Mouse (Mus musculus) limb, embryonic 11.5 days (tissue): ENCODE measurements around the gene Tmem251. TPM values are rescaled to one million over a fixed set of nuclear protein-coding genes. Genes with fewer than 3 reads are reported as not detected.

Source experiments
- ATAC-seq: fragments of 200-750 bp; cut with Nextera tagmentation; 2 replicates; pipeline ENCODE4 v1.8.0; 2017; ENCODE audit warnings: low read depth; ENCODE audit not compliant: insufficient number of reproducible peaks, low FRiP score, low TSS enrichment
- DNase-seq: peaks from one replicate; pipeline ENCODE4 v3.0.0-alpha.2; 2015; ENCODE audit warnings: low spot score
- H3K27ac ChIP-seq: fragments of 300-500 bp; sonication (generic); replicated peaks from 2 replicates; pipeline ENCODE4 v1.5.1; 2014; ENCODE audit warnings: low read depth, mild to moderate bottlenecking, low read length
- H3K27me3 ChIP-seq: fragments of 300-500 bp; sonication (generic); 2 replicates; pipeline ENCODE4 v1.6.1; 2014; ENCODE audit warnings: mild to moderate bottlenecking, low read length, mixed read lengths; ENCODE audit not compliant: control insufficient read depth, insufficient read depth
- H3K36me3 ChIP-seq: fragments of 300-500 bp; sonication (generic); 2 replicates; pipeline ENCODE4 v1.6.1; 2014; ENCODE audit warnings: mild to moderate bottlenecking, low read length, moderate library complexity, mixed read lengths; ENCODE audit not compliant: control insufficient read depth, insufficient read depth
- H3K4me1 ChIP-seq: fragments of 300-500 bp; sonication (generic); 2 replicates; pipeline ENCODE4 v1.6.1; 2014; ENCODE audit warnings: low read length, mixed read lengths; ENCODE audit not compliant: control insufficient read depth, insufficient read depth
- H3K4me2 ChIP-seq: fragments of 300-500 bp; sonication (generic); 2 replicates; pipeline ENCODE4 v1.6.1; 2014; ENCODE audit warnings: low read depth, mild to moderate bottlenecking, moderate library complexity; ENCODE audit not compliant: severe bottlenecking
- H3K4me3 ChIP-seq: fragments of 300-500 bp; sonication (generic); 2 replicates; pipeline ENCODE4 v1.5.1; 2014; ENCODE audit warnings: low read depth, low read length
- H3K9ac ChIP-seq: fragments of 300-500 bp; sonication (generic); 2 replicates; pipeline ENCODE4 v1.6.1; 2014; ENCODE audit warnings: mild to moderate bottlenecking, low read length
- H3K9me3 ChIP-seq: fragments of 300-500 bp; sonication (generic); 2 replicates; pipeline ENCODE4 v1.6.1; 2016; ENCODE audit warnings: low read length; ENCODE audit not compliant: control insufficient read depth
- WGBS: fragments of 180-500 bp; shearing (Covaris S2); extraction: QIAGEN DNeasy Blood & Tissue Kit; methylation state at CpG from one replicate; pipeline ENCODE4 v1.1.7; 2014; 5-methylcytosine and 5-hydroxymethylcytosine counted together
- polyA plus RNA-seq: library from polyadenylated mRNA; unstranded; fragments of >200 nt; fragmentation: Nextera tagmentation; extraction: Ambion mirVana; gene quantifications from 2 replicates; pipeline ENCODE4 v1.2.1, GENCODE M21; 2014

Tmem251 gene
- polyA plus RNA-seq, 1 experiment from 2014 or later: 9.7 TPM

GRCm38 (mm10) chr12:102714654-102715395 lies 28.7 kb upstream of the Tmem251 start:
- Histone ChIP-seq H3K4me2 (no peak overlapping the region), H3K27ac (no peak overlapping the region), H3K9me3 (no peaks in the 10 kb centered on the region), H3K27me3 (no peaks in the 10 kb centered on the region), H3K9ac (no peak overlapping the region), H3K36me3 (no peaks in the 10 kb centered on the region), H3K4me3 (no peak overlapping the region), H3K4me1 (0 out of 2 replicates have a peak, but pooled peaks cover 3% of the 10 kb centered on the region)
- DNase-seq (no peak), ATAC-seq (no peak)
- 89% methylated on average over 10 of the region's 10 CpGs for WGBS

GRCm38 (mm10) chr12:102719552-102720315 lies 23.8 kb upstream of the Tmem251 start:
- Histone ChIP-seq H3K27me3 (no peaks in the 10 kb centered on the region), H3K4me1 (no peaks in the 10 kb centered on the region), H3K9me3 (no peaks in the 10 kb centered on the region), H3K9ac (no peak overlapping the region), H3K36me3 (no peaks in the 10 kb centered on the region), H3K4me2 (0 out of 2 replicates have a peak overlapping the region, but pooled peaks have one; percentile 22), H3K27ac (no peak overlapping the region), H3K4me3 (no peak overlapping the region)
- ATAC-seq: peak; percentile 45; the same call in 1 of the 2 replicates
- peak; percentile 78 for DNase-seq
- 35% methylated on average over 13 of the region's 13 CpGs for WGBS

GRCm38 (mm10) chr12:102722451-102722850 lies 21.1 kb upstream of the Tmem251 start:
- 60% methylated on average over 11 of the region's 11 CpGs for WGBS
- DNase-seq: no peak
- no peak for ATAC-seq
- no peak overlapping the region for H3K27ac ChIP-seq
- no peaks in the 10 kb centered on the region for H3K27me3 ChIP-seq
- no peaks in the 10 kb centered on the region for H3K9me3 ChIP-seq
- no peaks in the 10 kb centered on the region for H3K4me1 ChIP-seq
- no peak overlapping the region for H3K4me2 ChIP-seq
- no peak overlapping the region for H3K9ac ChIP-seq
- H3K36me3 ChIP-seq: no peaks in the 10 kb centered on the region
- H3K4me3 ChIP-seq: no peak overlapping the region

- Histone ChIP-seq H3K4me3 (no peak overlapping the region), H3K9me3 (no peaks in the 10 kb centered on the region), H3K27ac (no peak overlapping the region), H3K9ac (no peak overlapping the region), H3K4me2 (no peak overlapping the region), H3K27me3 (no peaks in the 10 kb centered on the region), H3K4me1 (no peaks in the 10 kb centered on the region), H3K36me3 (no peaks in the 10 kb centered on the region)
- 81% methylated on average over 8 of the region's 8 CpGs for WGBS
- ATAC-seq (no peak), DNase-seq (no peak)
Measured at GRCm38 (mm10) chr12:102722966-102723365, 20.6 kb upstream of the Tmem251 start.

- Histone ChIP-seq H3K27me3 (no peaks in the 10 kb centered on the region), H3K4me1 (no peaks in the 10 kb centered on the region), H3K4me3 (no peak overlapping the region), H3K9me3 (no peaks in the 10 kb centered on the region), H3K9ac (no peak overlapping the region), H3K27ac (no peak overlapping the region), H3K4me2 (no peak overlapping the region), H3K36me3 (no peaks in the 10 kb centered on the region)
- WGBS: 67% methylated on average over 6 of the region's 6 CpGs
- DNase-seq (no peak), ATAC-seq (no peak)
Measured at GRCm38 (mm10) chr12:102723861-102724260, 19.7 kb upstream of the Tmem251 start.

GRCm38 (mm10) chr12:102725146-102725545 lies 18.4 kb upstream of the Tmem251 start:
- 93% methylated on average over 6 of the region's 6 CpGs for WGBS
- DNase-seq: no peak

GRCm38 (mm10) chr12:102725761-102726175 lies 17.8 kb upstream of the Tmem251 start:
- Histone ChIP-seq H3K4me2 (no peak overlapping the region), H3K4me1 (peaks cover 11% of the 10 kb centered on the region; the same call in 1 of the 2 replicates), H3K36me3 (no peaks in the 10 kb centered on the region), H3K27ac (no peak overlapping the region), H3K9me3 (no peaks in the 10 kb centered on the region), H3K9ac (no peak overlapping the region), H3K4me3 (no peak overlapping the region), H3K27me3 (no peaks in the 10 kb centered on the region)
- no peak for DNase-seq
- 71% methylated on average over 7 of the region's 7 CpGs for WGBS
- no peak for ATAC-seq

More at GRCm38 (mm10) chr12:102725146-102725545, 18.4 kb upstream of the Tmem251 start:
- Histone ChIP-seq H3K4me3 (no peak overlapping the region), H3K36me3 (no peaks in the 10 kb centered on the region), H3K9ac (no peak overlapping the region), H3K27ac (no peak overlapping the region), H3K27me3 (no peaks in the 10 kb centered on the region), H3K4me2 (no peak overlapping the region), H3K9me3 (no peaks in the 10 kb centered on the region), H3K4me1 (peaks cover 6% of the 10 kb centered on the region; the same call in 1 of the 2 replicates)
- no peak for ATAC-seq

- Histone ChIP-seq H3K4me2 (peak overlapping the region; percentile 34), H3K4me1 (peaks cover 19% of the 10 kb centered on the region), H3K9ac (peak overlapping the region; percentile 40), H3K27me3 (no peaks in the 10 kb centered on the region), H3K9me3 (no peaks in the 10 kb centered on the region), H3K36me3 (no peaks in the 10 kb centered on the region), H3K4me3 (peak overlapping the region; percentile 14; the same call in 1 of the 2 replicates), H3K27ac (peak overlapping the region; percentile 96)
- peak; percentile 93 for DNase-seq
- ATAC-seq: peak; percentile 97
- 28% methylated on average over 26 of the region's 26 CpGs for WGBS
Measured at GRCm38 (mm10) chr12:102729855-102730797, 13.4 kb upstream of the Tmem251 start.
